Mouse (Mus musculus): ENCODE measurements around the gene Timp2. TPM values are rescaled to one million over a fixed set of nuclear protein-coding genes. Genes with fewer than 3 reads are reported as not detected.
"Not testable (repeated sequence)": the region's sequence is repeated elsewhere in the genome, so short reads cannot be mapped to it uniquely, and the experiment has no call there.

Timp2 gene
- polyA plus RNA-seq, 1 experiment from 2014 or later: 83.9 TPM

DNA sequence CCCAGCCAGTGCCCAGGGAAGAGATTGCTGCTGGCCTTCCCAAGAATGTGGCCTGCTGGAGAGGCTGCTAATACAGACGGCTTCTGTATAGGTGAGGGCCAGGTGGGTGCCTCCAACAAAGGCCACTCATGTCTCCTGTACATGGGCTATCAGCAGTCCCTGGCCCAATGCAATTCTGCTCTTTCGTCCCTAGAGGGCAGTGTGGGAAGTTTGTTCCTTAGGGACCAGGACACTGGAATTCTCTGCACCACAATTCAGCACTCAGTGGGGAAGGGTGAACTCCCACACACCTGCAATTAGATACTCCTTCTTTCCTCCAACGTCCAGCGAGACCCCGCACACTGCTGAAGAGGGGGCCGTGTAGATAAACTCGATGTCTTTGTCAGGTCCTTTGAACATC is 38.4 kb downstream of the Timp2 start:
- DNase-seq (ENCODE audit: low spot score) (peak; percentile 73), ATAC-seq (replicated peaks; ENCODE audit: low FRiP score, low TSS enrichment, low read depth) (0 out of 2 replicates have a peak, but pooled peaks have one; percentile 40)
- no peak overlapping the region for H3K9ac ChIP-seq (ENCODE audit: low read length)
- no peaks in the 10 kb centered on the region for H3K27me3 ChIP-seq (replicated peaks; ENCODE audit: control insufficient read depth, insufficient read depth, low read length)
- no peaks in the 10 kb centered on the region for H3K9me3 ChIP-seq (ENCODE audit: control insufficient read depth, low read length)
- 22% methylated on average over 7 of the region's 7 CpGs for WGBS
- H3K4me1 ChIP-seq (replicated peaks; ENCODE audit: control insufficient read depth, insufficient read depth, low read length): no peaks in the 10 kb centered on the region
- H3K36me3 ChIP-seq (ENCODE audit: control insufficient read depth, insufficient read depth, low read length): peaks cover 61% of the 10 kb centered on the region
- H3K4me2 ChIP-seq (ENCODE audit: low read length): no peak overlapping the region
- H3K27ac ChIP-seq (ENCODE audit: low read depth): no peak overlapping the region
- no peak overlapping the region for H3K4me3 ChIP-seq (ENCODE audit: low read depth, low read length)

DNA sequence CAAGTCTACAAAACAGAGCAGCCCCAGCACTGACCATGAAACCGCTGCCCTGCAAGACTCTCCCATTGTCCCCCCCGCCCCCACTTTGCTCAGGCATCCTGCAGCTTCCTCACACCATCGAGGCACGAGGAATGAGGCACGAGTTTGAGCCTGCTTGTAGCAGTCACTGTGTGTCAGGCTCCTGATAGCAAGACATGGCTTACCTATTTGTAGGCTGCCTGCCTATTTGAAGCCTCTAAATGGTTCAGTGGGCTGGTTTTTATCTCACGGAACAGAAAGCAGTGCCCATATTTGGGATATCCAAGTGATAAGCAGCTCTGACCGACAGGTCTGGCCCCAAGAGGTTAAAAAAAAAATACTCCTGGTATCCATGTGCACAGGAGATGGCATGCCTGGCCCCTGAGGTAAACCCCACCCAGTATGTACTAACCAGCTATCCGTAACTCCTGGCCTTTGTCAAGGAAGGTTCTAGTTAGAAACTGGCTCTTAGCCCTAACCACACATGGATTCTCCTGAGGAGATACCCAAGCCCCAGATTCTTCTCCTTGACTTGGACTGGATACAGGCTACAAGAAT is 39.2 kb downstream of the Timp2 start:
- H3K27ac ChIP-seq (ENCODE audit: low read depth): no peak overlapping the region
- WGBS: 83% methylated on average over 8 of the region's 8 CpGs
- no peak overlapping the region for H3K9ac ChIP-seq (ENCODE audit: low read length)
- no peaks in the 10 kb centered on the region for H3K9me3 ChIP-seq (ENCODE audit: control insufficient read depth, low read length)
- no peak for DNase-seq (ENCODE audit: low spot score)
- ATAC-seq (replicated peaks; ENCODE audit: low FRiP score, low TSS enrichment, low read depth): no peak
- peaks cover 67% of the 10 kb centered on the region for H3K36me3 ChIP-seq (ENCODE audit: control insufficient read depth, insufficient read depth, low read length)
- H3K4me3 ChIP-seq (ENCODE audit: low read depth, low read length): no peak overlapping the region
- no peaks in the 10 kb centered on the region for H3K4me1 ChIP-seq (replicated peaks; ENCODE audit: control insufficient read depth, insufficient read depth, low read length)
- no peaks in the 10 kb centered on the region for H3K27me3 ChIP-seq (replicated peaks; ENCODE audit: control insufficient read depth, insufficient read depth, low read length)
- no peak overlapping the region for H3K4me2 ChIP-seq (ENCODE audit: low read length)

DNA sequence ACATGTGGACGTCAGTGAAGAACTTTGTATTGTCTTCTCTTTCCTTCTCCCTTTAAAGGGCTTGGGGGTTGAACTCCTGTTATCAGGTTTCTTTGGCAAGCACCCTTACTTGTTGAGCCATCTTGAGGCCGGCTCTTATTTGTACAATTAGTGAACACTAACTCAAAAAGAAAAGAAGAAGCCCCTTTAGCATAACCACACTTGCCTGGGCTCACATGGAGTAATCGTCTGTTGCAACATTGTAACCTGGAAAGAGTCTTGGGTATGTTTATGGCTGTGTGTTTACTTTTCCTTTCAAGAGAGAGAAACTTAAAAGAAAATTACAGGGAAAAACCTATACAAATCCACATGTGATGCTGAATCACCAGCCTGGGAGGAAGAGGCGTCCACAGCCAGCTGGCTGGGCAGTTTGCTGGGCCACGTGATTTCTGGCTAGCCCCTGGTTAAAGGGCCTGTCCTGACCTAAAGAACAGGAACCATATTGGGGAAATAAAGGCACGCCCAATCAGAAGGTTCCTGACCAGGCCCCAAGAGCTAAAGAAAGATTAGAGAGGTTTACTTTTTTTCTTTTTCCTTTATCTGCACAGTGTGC is 43.3 kb downstream of the Timp2 start:
- Histone ChIP-seq H3K27me3 (replicated peaks; ENCODE audit: control insufficient read depth, insufficient read depth, low read length) (no peaks in the 10 kb centered on the region), H3K4me1 (replicated peaks; ENCODE audit: control insufficient read depth, insufficient read depth, low read length) (no peaks in the 10 kb centered on the region), H3K36me3 (ENCODE audit: control insufficient read depth, insufficient read depth, low read length) (peaks cover 73% of the 10 kb centered on the region), H3K27ac (ENCODE audit: low read depth) (no peak overlapping the region), H3K4me2 (ENCODE audit: low read length) (no peak overlapping the region), H3K9me3 (ENCODE audit: control insufficient read depth, low read length) (peaks cover 5% of the 10 kb centered on the region; the same call in 1 of the 2 replicates), H3K4me3 (ENCODE audit: low read depth, low read length) (no peak overlapping the region), H3K9ac (ENCODE audit: low read length) (no peak overlapping the region)
- ATAC-seq (replicated peaks; ENCODE audit: low FRiP score, low TSS enrichment, low read depth): no peak
- no peak for DNase-seq (ENCODE audit: low spot score)
- WGBS: 61% methylated on average over 6 of the region's 6 CpGs

DNA sequence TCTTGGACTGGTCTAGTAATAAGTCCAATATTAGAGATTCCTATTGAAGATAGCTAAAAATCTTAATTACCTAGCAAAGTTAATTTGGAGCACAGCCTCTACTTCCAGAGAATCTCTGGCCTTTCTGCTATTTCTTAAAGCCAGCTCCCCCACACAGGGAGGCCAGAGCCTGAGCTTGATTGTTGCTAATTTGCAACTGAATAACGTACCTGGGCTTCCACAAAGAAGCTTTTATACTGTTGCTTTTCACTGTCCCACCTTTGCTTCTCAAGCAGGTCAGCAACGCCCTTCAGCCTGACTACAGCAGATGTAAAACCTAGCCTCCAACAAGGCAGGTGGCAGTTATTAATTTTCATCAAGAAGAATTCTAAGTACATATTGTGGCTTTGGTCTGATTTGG is 47.6 kb downstream of the Timp2 start:
- H3K9ac ChIP-seq (ENCODE audit: low read length); ATAC-seq (replicated peaks; ENCODE audit: low FRiP score, low TSS enrichment, low read depth); H3K4me1 ChIP-seq (replicated peaks; ENCODE audit: control insufficient read depth, insufficient read depth, low read length); H3K4me3 ChIP-seq (ENCODE audit: low read depth, low read length); H3K27ac ChIP-seq (ENCODE audit: low read depth); DNase-seq (ENCODE audit: low spot score); H3K4me2 ChIP-seq (ENCODE audit: low read length); H3K9me3 ChIP-seq (ENCODE audit: control insufficient read depth, low read length); H3K27me3 ChIP-seq (replicated peaks; ENCODE audit: control insufficient read depth, insufficient read depth, low read length): not testable (repeated sequence)
- 84% methylated on average over 2 of the region's 2 CpGs for WGBS
- H3K36me3 ChIP-seq (ENCODE audit: control insufficient read depth, insufficient read depth, low read length): peaks cover 50% of the 10 kb centered on the region

DNA sequence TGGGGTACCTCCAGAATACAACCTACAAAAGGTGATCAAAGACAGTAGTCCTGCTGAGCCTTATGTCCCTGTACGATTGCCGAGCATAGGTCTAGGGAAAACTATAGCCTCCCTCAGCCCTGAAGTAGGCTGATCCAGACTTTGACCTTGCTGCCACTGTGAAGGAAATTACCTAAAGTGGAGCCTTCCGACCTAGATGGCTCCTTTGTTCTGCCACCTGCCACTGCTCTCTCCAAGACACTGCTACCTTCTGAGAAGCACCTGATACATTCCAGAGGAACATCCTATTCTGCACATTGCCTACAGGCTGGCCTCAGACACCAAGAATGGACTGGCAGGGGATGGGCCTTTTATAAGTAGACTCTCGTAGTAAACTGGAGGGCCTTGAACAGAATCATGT is 51.6 kb downstream of the Timp2 start:
- 96% methylated on average over 4 of the region's 4 CpGs for WGBS
- not testable (repeated sequence) for H3K27ac ChIP-seq (ENCODE audit: low read depth); H3K27me3 ChIP-seq (replicated peaks; ENCODE audit: control insufficient read depth, insufficient read depth, low read length); H3K4me1 ChIP-seq (replicated peaks; ENCODE audit: control insufficient read depth, insufficient read depth, low read length); H3K9ac ChIP-seq (ENCODE audit: low read length); H3K9me3 ChIP-seq (ENCODE audit: control insufficient read depth, low read length); ATAC-seq (replicated peaks; ENCODE audit: low FRiP score, low TSS enrichment, low read depth); H3K4me3 ChIP-seq (ENCODE audit: low read depth, low read length); DNase-seq (ENCODE audit: low spot score); H3K4me2 ChIP-seq (ENCODE audit: low read length)
- peaks cover 23% of the 10 kb centered on the region for H3K36me3 ChIP-seq (ENCODE audit: control insufficient read depth, insufficient read depth, low read length)

DNA sequence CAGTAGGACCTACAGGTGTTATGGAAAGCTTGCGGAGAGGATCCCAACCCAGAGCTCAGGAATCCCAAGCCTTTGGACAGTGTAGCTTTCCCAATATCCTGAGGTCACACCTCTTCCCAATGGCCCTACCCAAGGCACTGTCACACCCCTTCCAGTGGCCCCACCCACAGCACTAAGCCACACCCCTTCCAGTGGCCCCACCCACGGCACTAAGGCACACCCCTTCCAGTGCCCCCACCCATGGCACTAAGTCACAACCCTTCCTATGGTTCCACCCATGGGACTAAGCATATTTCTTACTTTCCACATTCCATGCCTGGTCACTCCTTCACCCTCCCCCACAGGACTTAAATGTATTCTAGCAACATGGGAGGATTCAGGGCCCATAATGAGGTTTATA is 56.7 kb downstream of the Timp2 start:
- Histone ChIP-seq H3K4me2 (ENCODE audit: low read length) (no peak overlapping the region), H3K9ac (ENCODE audit: low read length) (no peak overlapping the region), H3K27ac (ENCODE audit: low read depth) (no peak overlapping the region), H3K4me1 (replicated peaks; ENCODE audit: control insufficient read depth, insufficient read depth, low read length) (no peaks in the 10 kb centered on the region), H3K27me3 (replicated peaks; ENCODE audit: control insufficient read depth, insufficient read depth, low read length) (no peaks in the 10 kb centered on the region), H3K9me3 (ENCODE audit: control insufficient read depth, low read length) (no peaks in the 10 kb centered on the region), H3K4me3 (ENCODE audit: low read depth, low read length) (no peak overlapping the region), H3K36me3 (ENCODE audit: control insufficient read depth, insufficient read depth, low read length) (peaks cover 15% of the 10 kb centered on the region)
- 87% methylated on average over 2 of the region's 2 CpGs for WGBS
- DNase-seq (ENCODE audit: low spot score): no peak
- no peak for ATAC-seq (replicated peaks; ENCODE audit: low FRiP score, low TSS enrichment, low read depth)

DNA sequence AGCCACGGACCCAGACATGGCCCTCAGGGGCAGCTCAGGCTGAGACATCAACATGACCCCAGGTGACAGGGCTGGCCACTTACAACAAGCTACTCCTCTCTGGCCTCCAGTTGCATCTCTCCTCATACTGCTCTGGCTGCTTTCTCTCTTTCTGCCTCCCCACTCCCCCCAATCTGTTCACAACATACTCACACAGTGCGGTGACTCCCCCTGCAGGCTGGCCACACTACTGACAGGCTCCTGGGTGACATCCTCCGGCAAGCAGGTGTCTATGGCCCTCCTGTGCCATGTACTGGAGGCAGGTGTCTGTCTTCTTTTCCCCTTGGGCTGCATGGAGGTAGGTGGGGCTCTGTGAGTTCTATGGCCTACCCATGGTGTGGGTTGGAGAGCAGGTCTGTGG is 57.6 kb downstream of the Timp2 start:
- Histone ChIP-seq H3K27ac (ENCODE audit: low read depth) (no peak overlapping the region), H3K4me1 (replicated peaks; ENCODE audit: control insufficient read depth, insufficient read depth, low read length) (no peaks in the 10 kb centered on the region), H3K4me2 (ENCODE audit: low read length) (no peak overlapping the region), H3K36me3 (ENCODE audit: control insufficient read depth, insufficient read depth, low read length) (peaks cover 7% of the 10 kb centered on the region; the same call in 1 of the 2 replicates), H3K9me3 (ENCODE audit: control insufficient read depth, low read length) (no peaks in the 10 kb centered on the region), H3K4me3 (ENCODE audit: low read depth, low read length) (no peak overlapping the region), H3K9ac (ENCODE audit: low read length) (no peak overlapping the region), H3K27me3 (replicated peaks; ENCODE audit: control insufficient read depth, insufficient read depth, low read length) (no peaks in the 10 kb centered on the region)
- ATAC-seq (replicated peaks; ENCODE audit: low FRiP score, low TSS enrichment, low read depth) (no peak), DNase-seq (ENCODE audit: low spot score) (no peak)
- 83% methylated on average over 3 of the region's 3 CpGs for WGBS

DNA sequence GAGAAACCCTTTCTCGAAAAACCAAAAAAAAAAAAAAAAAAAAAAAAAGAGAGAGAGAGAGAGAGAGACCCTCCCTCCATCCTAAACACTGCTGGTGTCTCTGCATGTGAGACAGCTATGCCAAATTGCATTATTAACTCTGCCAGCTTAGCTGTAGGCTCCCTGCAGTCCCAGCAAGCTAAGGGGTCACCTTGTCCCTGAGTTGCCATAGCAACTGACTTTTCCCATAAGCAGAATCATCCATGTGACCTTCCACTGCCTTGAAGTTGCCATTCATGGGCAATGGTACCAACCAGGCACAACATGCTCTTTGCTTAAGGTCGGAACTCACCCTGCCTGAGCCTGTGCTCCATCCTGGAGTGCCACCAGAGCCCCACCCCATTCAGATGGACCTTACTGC is 60.5 kb downstream of the Timp2 start:
- Histone ChIP-seq H3K9ac (ENCODE audit: low read length) (no peak overlapping the region), H3K36me3 (ENCODE audit: control insufficient read depth, insufficient read depth, low read length) (no peaks in the 10 kb centered on the region), H3K4me3 (ENCODE audit: low read depth, low read length) (no peak overlapping the region), H3K4me2 (ENCODE audit: low read length) (no peak overlapping the region), H3K9me3 (ENCODE audit: control insufficient read depth, low read length) (no peaks in the 10 kb centered on the region), H3K27ac (ENCODE audit: low read depth) (no peak overlapping the region), H3K4me1 (replicated peaks; ENCODE audit: control insufficient read depth, insufficient read depth, low read length) (peaks cover 4% of the 10 kb centered on the region), H3K27me3 (replicated peaks; ENCODE audit: control insufficient read depth, insufficient read depth, low read length) (no peaks in the 10 kb centered on the region)
- 67% methylated on average over 2 of the region's 2 CpGs for WGBS
- ATAC-seq (replicated peaks; ENCODE audit: low FRiP score, low TSS enrichment, low read depth): no peak
- DNase-seq (ENCODE audit: low spot score): no peak

DNA sequence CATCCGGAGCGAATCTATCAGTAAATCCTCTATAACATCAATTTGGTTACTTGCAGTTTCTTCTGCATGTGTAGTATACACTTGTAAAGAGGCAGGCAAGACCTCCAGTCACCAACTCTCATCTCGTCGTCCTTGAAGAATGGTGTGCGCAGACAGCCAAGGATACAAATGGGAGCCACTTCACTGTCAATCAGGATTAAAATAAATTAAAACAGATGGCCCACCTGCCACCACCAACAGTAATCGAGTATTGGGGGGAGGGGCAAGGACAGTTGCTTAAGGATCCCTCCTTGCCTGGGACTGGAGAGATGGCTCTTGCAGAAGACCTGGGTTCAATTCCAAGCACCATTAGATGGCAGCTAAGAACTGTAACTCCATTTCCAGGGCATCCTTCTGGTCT is 62.9 kb downstream of the Timp2 start:
- Histone ChIP-seq H3K4me1 (replicated peaks; ENCODE audit: control insufficient read depth, insufficient read depth, low read length) (peaks cover 18% of the 10 kb centered on the region), H3K4me3 (ENCODE audit: low read depth, low read length) (no peak overlapping the region), H3K36me3 (ENCODE audit: control insufficient read depth, insufficient read depth, low read length) (no peaks in the 10 kb centered on the region), H3K9me3 (ENCODE audit: control insufficient read depth, low read length) (no peaks in the 10 kb centered on the region), H3K27me3 (replicated peaks; ENCODE audit: control insufficient read depth, insufficient read depth, low read length) (no peaks in the 10 kb centered on the region), H3K27ac (ENCODE audit: low read depth) (no peak overlapping the region), H3K4me2 (ENCODE audit: low read length) (no peak overlapping the region), H3K9ac (ENCODE audit: low read length) (no peak overlapping the region)
- ATAC-seq (replicated peaks; ENCODE audit: low FRiP score, low TSS enrichment, low read depth): no peak
- 71% methylated on average over 6 of the region's 6 CpGs for WGBS
- DNase-seq (ENCODE audit: low spot score): no peak
